Mouse (Mus musculus): ENCODE data around the gene Phrf1. TPM values are rescaled to one million over a fixed set of nuclear protein-coding genes. Genes with fewer than 3 reads are reported as not detected.

The Phrf1 gene
- polyA plus RNA-seq, 1 experiment from 2014 or later, result 72.1 TPM

GRCm38 (mm10) chr7:141294479-141294878 lies 65.9 kb downstream of the Phrf1 start:
- no peak overlapping the region for H3K27ac ChIP-seq (ENCODE audit: low read length)
- 0 out of 2 replicates have a peak, but pooled peaks cover 8% of the 10 kb centered on the region for H3K36me3 ChIP-seq (ENCODE audit: control insufficient read depth, insufficient read depth, low read length)
- H3K4me1 ChIP-seq (ENCODE audit: control insufficient read depth, insufficient read depth, low read length), result 0 out of 2 replicates have a peak, but pooled peaks cover 13% of the 10 kb centered on the region
- 12% methylated on average over 22 of the region's 22 CpGs for WGBS
- H3K4me3 ChIP-seq (ENCODE audit: low read depth, low read length), result peak overlapping the region; percentile 33
- H3K4me2 ChIP-seq (replicated peaks; ENCODE audit: low read depth, low read length), result peak overlapping the region; percentile 74
- peaks cover 31% of the 10 kb centered on the region for H3K27me3 ChIP-seq (ENCODE audit: control insufficient read depth, insufficient read depth, low read length)
- no peak overlapping the region for H3K9ac ChIP-seq (replicated peaks; ENCODE audit: low read depth, low read length)
- ATAC-seq (ENCODE audit: insufficient number of reproducible peaks, insufficient read depth, low FRiP score, low read depth), result no peak
- H3K9me3 ChIP-seq (ENCODE audit: control insufficient read depth, low read depth, low read length), result no peaks in the 10 kb centered on the region

- Histone ChIP-seq H3K4me2 (replicated peaks; ENCODE audit: low read depth, low read length) (no peak overlapping the region), H3K27ac (ENCODE audit: low read length) (no peak overlapping the region), H3K9me3 (ENCODE audit: control insufficient read depth, low read depth, low read length) (no peaks in the 10 kb centered on the region), H3K4me3 (ENCODE audit: low read depth, low read length) (no peak overlapping the region), H3K27me3 (ENCODE audit: control insufficient read depth, insufficient read depth, low read length) (peaks cover 20% of the 10 kb centered on the region), H3K36me3 (ENCODE audit: control insufficient read depth, insufficient read depth, low read length) (peaks cover 29% of the 10 kb centered on the region), H3K4me1 (ENCODE audit: control insufficient read depth, insufficient read depth, low read length) (0 out of 2 replicates have a peak, but pooled peaks cover 13% of the 10 kb centered on the region), H3K9ac (replicated peaks; ENCODE audit: low read depth, low read length) (no peak overlapping the region)
- 72% methylated on average over 3 of the region's 3 CpGs for WGBS
- no peak for ATAC-seq (ENCODE audit: insufficient number of reproducible peaks, insufficient read depth, low FRiP score, low read depth)
Measured at GRCm38 (mm10) chr7:141297926-141298650, 69.5 kb downstream of the Phrf1 start.

GRCm38 (mm10) chr7:141299175-141299574 lies 70.6 kb downstream of the Phrf1 start:
- no peaks in the 10 kb centered on the region for H3K9me3 ChIP-seq (ENCODE audit: control insufficient read depth, low read depth, low read length)
- peaks cover 12% of the 10 kb centered on the region; the same call in 1 of the 2 replicates for H3K27me3 ChIP-seq (ENCODE audit: control insufficient read depth, insufficient read depth, low read length)
- no peak overlapping the region for H3K9ac ChIP-seq (replicated peaks; ENCODE audit: low read depth, low read length)
- peaks cover 37% of the 10 kb centered on the region for H3K36me3 ChIP-seq (ENCODE audit: control insufficient read depth, insufficient read depth, low read length)
- no peak overlapping the region for H3K4me3 ChIP-seq (ENCODE audit: low read depth, low read length)
- 94% methylated on average over 8 of the region's 8 CpGs for WGBS
- H3K4me1 ChIP-seq (ENCODE audit: control insufficient read depth, insufficient read depth, low read length), result 0 out of 2 replicates have a peak, but pooled peaks cover 6% of the 10 kb centered on the region
- H3K27ac ChIP-seq (ENCODE audit: low read length), result no peak overlapping the region
- no peak overlapping the region for H3K4me2 ChIP-seq (replicated peaks; ENCODE audit: low read depth, low read length)
- ATAC-seq (ENCODE audit: insufficient number of reproducible peaks, insufficient read depth, low FRiP score, low read depth), result no peak

- Histone ChIP-seq H3K4me3 (ENCODE audit: low read depth, low read length) (no peak overlapping the region), H3K4me2 (replicated peaks; ENCODE audit: low read depth, low read length) (no peak overlapping the region), H3K4me1 (ENCODE audit: control insufficient read depth, insufficient read depth, low read length) (no peaks in the 10 kb centered on the region), H3K27me3 (ENCODE audit: control insufficient read depth, insufficient read depth, low read length) (no peaks in the 10 kb centered on the region), H3K9ac (replicated peaks; ENCODE audit: low read depth, low read length) (no peak overlapping the region), H3K36me3 (ENCODE audit: control insufficient read depth, insufficient read depth, low read length) (peaks cover 57% of the 10 kb centered on the region), H3K27ac (ENCODE audit: low read length) (no peak overlapping the region), H3K9me3 (ENCODE audit: control insufficient read depth, low read depth, low read length) (no peaks in the 10 kb centered on the region)
- 96% methylated on average over 9 of the region's 9 CpGs for WGBS
- ATAC-seq (ENCODE audit: insufficient number of reproducible peaks, insufficient read depth, low FRiP score, low read depth), result no peak
Measured at GRCm38 (mm10) chr7:141301386-141301785, 72.8 kb downstream of the Phrf1 start.

GRCm38 (mm10) chr7:141302702-141303268 lies 74.2 kb downstream of the Phrf1 start:
- peaks cover 63% of the 10 kb centered on the region for H3K36me3 ChIP-seq (ENCODE audit: control insufficient read depth, insufficient read depth, low read length)

GRCm38 (mm10) chr7:141304537-141304936 lies 76.0 kb downstream of the Phrf1 start:
- Histone ChIP-seq H3K4me3 (ENCODE audit: low read depth, low read length) (no peak overlapping the region), H3K9ac (replicated peaks; ENCODE audit: low read depth, low read length) (no peak overlapping the region), H3K27me3 (ENCODE audit: control insufficient read depth, insufficient read depth, low read length) (no peaks in the 10 kb centered on the region), H3K27ac (ENCODE audit: low read length) (no peak overlapping the region), H3K4me2 (replicated peaks; ENCODE audit: low read depth, low read length) (no peak overlapping the region), H3K36me3 (ENCODE audit: control insufficient read depth, insufficient read depth, low read length) (peaks cover 77% of the 10 kb centered on the region), H3K4me1 (ENCODE audit: control insufficient read depth, insufficient read depth, low read length) (no peaks in the 10 kb centered on the region), H3K9me3 (ENCODE audit: control insufficient read depth, low read depth, low read length) (no peaks in the 10 kb centered on the region)
- WGBS, result 84% methylated on average over 4 of the region's 4 CpGs
- ATAC-seq (ENCODE audit: insufficient number of reproducible peaks, insufficient read depth, low FRiP score, low read depth), result no peak

More at GRCm38 (mm10) chr7:141302702-141303268, 74.2 kb downstream of the Phrf1 start:
- Histone ChIP-seq H3K9ac (replicated peaks; ENCODE audit: low read depth, low read length) (no peak overlapping the region), H3K4me3 (ENCODE audit: low read depth, low read length) (no peak overlapping the region), H3K4me2 (replicated peaks; ENCODE audit: low read depth, low read length) (no peak overlapping the region), H3K9me3 (ENCODE audit: control insufficient read depth, low read depth, low read length) (no peaks in the 10 kb centered on the region), H3K27me3 (ENCODE audit: control insufficient read depth, insufficient read depth, low read length) (no peaks in the 10 kb centered on the region), H3K27ac (ENCODE audit: low read length) (no peak overlapping the region), H3K4me1 (ENCODE audit: control insufficient read depth, insufficient read depth, low read length) (no peaks in the 10 kb centered on the region)
- 86% methylated on average over 1 of the region's 1 CpGs for WGBS
- ATAC-seq (ENCODE audit: insufficient number of reproducible peaks, insufficient read depth, low FRiP score, low read depth), result no peak

MicroRNAs within 50 kb of the gene (microRNA counts, 519-probe panel; counts per million panel counts)
- microRNA mmu-miR-210, result 4,010 counts per million, percentile 78 among the panel's probes with 10 or more counts

Small RNA genes lying within 50 kb of the gene (microRNA-seq; reads per million reads assigned to microRNA genes)
- gene Mir210, result 964 reads per million, percentile 72 among the genes with 10 or more reads in this experiment

Other genes with a start within 250 kb of the Phrf1 start
- 347 and 377 TPM in 2 replicates for gene Ifitm3, start 218.0 kb upstream of the Phrf1 start, polyA plus RNA-seq (2014; fragmentation: Nextera tagmentation; extraction: Ambion mirVana)
- 2.6 TPM in 1 of 2 replicates, not detected in the other for gene Ifitm6, start 210.9 kb upstream of the Phrf1 start, polyA plus RNA-seq (2014; fragmentation: Nextera tagmentation; extraction: Ambion mirVana)
- gene Gm17387, start 199.7 kb upstream of the Phrf1 start, polyA plus RNA-seq (2014; fragmentation: Nextera tagmentation; extraction: Ambion mirVana), result not detected in 2 replicates
- gene B4galnt4, start 167.7 kb upstream of the Phrf1 start, polyA plus RNA-seq (2014; fragmentation: Nextera tagmentation; extraction: Ambion mirVana), result 8.6 and 10.3 TPM in 2 replicates
- gene Pkp3, start 150.6 kb upstream of the Phrf1 start, polyA plus RNA-seq (2014; fragmentation: Nextera tagmentation; extraction: Ambion mirVana), result 20.2 and 21.1 TPM in 2 replicates
- gene Sigirr, start 128.2 kb upstream of the Phrf1 start, polyA plus RNA-seq (2014; fragmentation: Nextera tagmentation; extraction: Ambion mirVana), result 7.1 and 7.4 TPM in 2 replicates
- gene Ano9, start 111.0 kb upstream of the Phrf1 start, polyA plus RNA-seq (2014; fragmentation: Nextera tagmentation; extraction: Ambion mirVana), result 11.9 and 12.2 TPM in 2 replicates
- gene Ptdss2, start 106.4 kb upstream of the Phrf1 start, polyA plus RNA-seq (2014; fragmentation: Nextera tagmentation; extraction: Ambion mirVana), result 65.1 and 67.3 TPM in 2 replicates
- gene Rnh1, start 55.9 kb upstream of the Phrf1 start, polyA plus RNA-seq (2014; fragmentation: Nextera tagmentation; extraction: Ambion mirVana), result 165 and 181 TPM in 2 replicates
- 79.4 and 85.5 TPM in 2 replicates for gene Hras, start 34.8 kb upstream of the Phrf1 start, polyA plus RNA-seq (2014; fragmentation: Nextera tagmentation; extraction: Ambion mirVana)
- 5.3 and 6.1 TPM in 2 replicates for gene Lrrc56, start 34.6 kb upstream of the Phrf1 start, polyA plus RNA-seq (2014; fragmentation: Nextera tagmentation; extraction: Ambion mirVana)
- gene Lmntd2, start 14.7 kb upstream of the Phrf1 start, polyA plus RNA-seq (2014; fragmentation: Nextera tagmentation; extraction: Ambion mirVana), result 1.7 and 2.3 TPM in 2 replicates
- 57.2 and 59.2 TPM in 2 replicates for gene Rassf7, start 12.9 kb upstream of the Phrf1 start, polyA plus RNA-seq (2014; fragmentation: Nextera tagmentation; extraction: Ambion mirVana)
- 1.4 and 1.6 TPM in 2 replicates for gene Irf7, start 37.7 kb downstream of the Phrf1 start, polyA plus RNA-seq (2014; fragmentation: Nextera tagmentation; extraction: Ambion mirVana)
- gene Cdhr5, start 48.0 kb downstream of the Phrf1 start, polyA plus RNA-seq (2014; fragmentation: Nextera tagmentation; extraction: Ambion mirVana), result 1.6 and 1.7 TPM in 2 replicates
- 9.1 and 10.5 TPM in 2 replicates for gene Sct, start 50.3 kb downstream of the Phrf1 start, polyA plus RNA-seq (2014; fragmentation: Nextera tagmentation; extraction: Ambion mirVana)
- gene Drd4, start 63.2 kb downstream of the Phrf1 start, polyA plus RNA-seq (2014; fragmentation: Nextera tagmentation; extraction: Ambion mirVana), result 0.20 and 0.35 TPM in 2 replicates
- gene Deaf1, start 98.9 kb downstream of the Phrf1 start, polyA plus RNA-seq (2014; fragmentation: Nextera tagmentation; extraction: Ambion mirVana), result 80.2 and 82.9 TPM in 2 replicates
- gene Tmem80, start 99.0 kb downstream of the Phrf1 start, polyA plus RNA-seq (2014; fragmentation: Nextera tagmentation; extraction: Ambion mirVana), result 30.8 and 32.4 TPM in 2 replicates
- 28.1 and 30.6 TPM in 2 replicates for gene Eps8l2, start 110.1 kb downstream of the Phrf1 start, polyA plus RNA-seq (2014; fragmentation: Nextera tagmentation; extraction: Ambion mirVana)
- 252 and 262 TPM in 2 replicates for gene Taldo1, start 163.4 kb downstream of the Phrf1 start, polyA plus RNA-seq (2014; fragmentation: Nextera tagmentation; extraction: Ambion mirVana)
- 57.8 and 61.4 TPM in 2 replicates for gene Gatd1, start 185.4 kb downstream of the Phrf1 start, polyA plus RNA-seq (2014; fragmentation: Nextera tagmentation; extraction: Ambion mirVana)
- gene Cend1, start 200.7 kb downstream of the Phrf1 start, polyA plus RNA-seq (2014; fragmentation: Nextera tagmentation; extraction: Ambion mirVana), result 1.8 and 1.9 TPM in 2 replicates
- 31.5 and 34.0 TPM in 2 replicates for gene Slc25a22, start 209.1 kb downstream of the Phrf1 start, polyA plus RNA-seq (2014; fragmentation: Nextera tagmentation; extraction: Ambion mirVana)
- gene Pidd1, start 215.2 kb downstream of the Phrf1 start, polyA plus RNA-seq (2014; fragmentation: Nextera tagmentation; extraction: Ambion mirVana), result 8.5 and 10.1 TPM in 2 replicates
- 1,504 and 1,535 TPM in 2 replicates for gene Rplp2, start 218.6 kb downstream of the Phrf1 start, polyA plus RNA-seq (2014; fragmentation: Nextera tagmentation; extraction: Ambion mirVana)
- 21.7 and 26.0 TPM in 2 replicates for gene Pnpla2, start 226.4 kb downstream of the Phrf1 start, polyA plus RNA-seq (2014; fragmentation: Nextera tagmentation; extraction: Ambion mirVana)
- gene Cracr2b, start 232.3 kb downstream of the Phrf1 start, polyA plus RNA-seq (2014; fragmentation: Nextera tagmentation; extraction: Ambion mirVana), result 15.5 and 20.2 TPM in 2 replicates
- gene Cd151, start 238.6 kb downstream of the Phrf1 start, polyA plus RNA-seq (2014; fragmentation: Nextera tagmentation; extraction: Ambion mirVana), result 87.0 and 94.0 TPM in 2 replicates
- 65.1 and 72.3 TPM in 2 replicates for gene Polr2l, start 246.3 kb downstream of the Phrf1 start, polyA plus RNA-seq (2014; fragmentation: Nextera tagmentation; extraction: Ambion mirVana)
- gene Tspan4, start 246.5 kb downstream of the Phrf1 start, polyA plus RNA-seq (2014; fragmentation: Nextera tagmentation; extraction: Ambion mirVana), result 72.1 and 76.7 TPM in 2 replicates